Mouse (Mus musculus): Measurements from ENCODE around the gene Kazn.

Kazn gene

DNA sequence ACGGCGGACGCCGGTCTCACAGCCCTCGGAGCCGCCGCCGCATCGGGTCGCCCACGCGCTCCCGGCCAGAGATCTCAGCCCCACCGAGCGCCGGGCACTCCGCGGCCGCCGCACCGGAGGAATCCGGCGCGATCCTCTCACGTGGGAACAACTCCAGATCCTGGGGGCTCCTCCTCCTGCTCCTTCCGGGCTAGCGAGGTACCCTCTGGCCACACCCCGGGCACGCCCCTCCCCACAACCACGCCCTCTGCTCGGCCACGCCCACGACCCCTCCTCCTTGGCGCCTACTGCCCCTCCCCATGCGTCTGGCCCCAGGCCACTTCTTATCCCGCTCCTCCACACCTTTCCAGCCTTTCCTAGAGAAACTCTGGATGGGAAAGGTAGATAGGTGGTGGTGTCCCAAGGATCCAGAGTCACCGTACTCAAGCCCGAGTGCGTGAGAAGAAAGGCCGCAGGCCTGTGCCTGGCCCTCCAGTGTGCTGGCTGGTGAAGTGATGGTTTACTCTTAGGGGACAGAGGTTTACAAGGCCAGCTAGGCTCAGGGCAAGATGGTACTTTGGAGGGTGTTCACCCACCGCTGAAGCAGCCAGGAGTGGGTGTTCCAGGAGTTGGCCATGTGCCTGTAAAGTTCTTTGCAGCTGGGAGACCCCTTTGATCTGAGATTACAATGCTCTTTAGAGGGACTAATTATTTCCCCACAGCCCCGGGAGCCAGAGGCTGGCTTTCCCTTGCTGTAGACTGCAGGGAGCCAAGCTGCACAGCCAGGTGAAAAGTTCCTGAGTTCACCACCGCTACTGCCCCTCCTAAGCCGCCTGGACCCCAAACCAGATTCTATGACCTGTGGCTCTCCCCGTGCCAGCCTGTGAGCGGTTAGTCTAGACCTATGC is at the start of gene Kazn:
Gene Kazn, minus strand, starts transcription at position 162 of the 887 bp plus-strand sequence.
- DNase-seq (ENCODE audit: low spot score): no peak

DNA sequence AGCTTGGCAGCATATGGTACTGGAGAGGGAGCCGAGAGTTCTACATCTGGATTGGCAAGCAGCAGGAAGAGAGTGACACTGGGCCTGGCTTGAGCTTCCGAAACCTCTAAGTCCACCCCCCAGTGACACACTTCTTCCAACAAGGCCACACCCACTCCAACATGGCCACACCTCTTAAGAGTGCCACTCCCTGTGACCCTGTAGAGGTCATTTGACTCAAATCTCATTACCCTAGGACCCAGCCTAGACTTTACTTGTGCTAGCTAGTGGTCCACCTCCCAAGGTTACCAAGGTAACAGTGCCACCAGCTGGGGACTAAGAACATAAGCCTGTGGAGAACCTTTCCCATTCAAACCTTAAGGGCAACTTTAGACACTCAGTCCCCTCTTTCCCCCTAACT is 46.3 kb upstream of the Kazn start:
- DNase-seq (ENCODE audit: low spot score): no peak

DNA sequence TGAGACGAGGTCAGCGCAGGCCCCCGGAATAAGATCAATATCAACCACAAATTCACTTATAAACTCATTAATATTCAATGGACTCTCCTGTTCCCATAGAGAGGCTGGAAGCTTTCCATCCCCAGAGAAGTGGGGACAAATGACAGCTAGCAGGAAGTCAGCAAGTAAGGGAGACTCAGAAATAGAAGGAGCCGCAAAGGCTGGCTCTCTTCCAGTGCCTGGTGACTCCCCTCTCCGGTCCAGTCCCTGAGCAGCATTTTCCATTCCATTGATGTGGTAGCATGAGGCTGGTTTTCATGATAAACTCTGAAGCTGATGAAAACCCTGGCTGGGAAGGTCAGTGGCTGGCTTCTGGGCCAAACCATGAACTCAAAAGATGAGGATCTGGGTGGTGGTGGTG is 44.7 kb upstream of the Kazn start:
- no peak for DNase-seq (ENCODE audit: low spot score)

DNA sequence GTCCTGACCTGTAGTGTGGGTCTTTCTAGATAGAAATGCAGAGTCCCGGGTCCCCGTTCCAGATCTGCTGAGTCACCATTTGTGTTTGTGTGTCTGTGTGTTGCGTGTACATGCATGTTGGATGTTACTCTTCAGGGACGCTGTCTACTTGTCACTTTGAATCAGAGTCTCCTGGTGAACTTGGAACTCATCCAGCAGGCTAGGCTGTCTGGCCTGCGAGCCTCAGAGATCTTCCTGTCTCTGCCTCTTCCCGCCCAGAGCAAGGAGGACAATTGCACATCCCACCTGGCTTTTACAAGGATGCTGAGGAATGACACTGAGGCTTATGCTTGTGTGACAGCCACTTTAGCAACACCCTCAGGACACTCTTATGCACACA is 39.0 kb upstream of the Kazn start:
- no peak for DNase-seq (ENCODE audit: low spot score)

DNA sequence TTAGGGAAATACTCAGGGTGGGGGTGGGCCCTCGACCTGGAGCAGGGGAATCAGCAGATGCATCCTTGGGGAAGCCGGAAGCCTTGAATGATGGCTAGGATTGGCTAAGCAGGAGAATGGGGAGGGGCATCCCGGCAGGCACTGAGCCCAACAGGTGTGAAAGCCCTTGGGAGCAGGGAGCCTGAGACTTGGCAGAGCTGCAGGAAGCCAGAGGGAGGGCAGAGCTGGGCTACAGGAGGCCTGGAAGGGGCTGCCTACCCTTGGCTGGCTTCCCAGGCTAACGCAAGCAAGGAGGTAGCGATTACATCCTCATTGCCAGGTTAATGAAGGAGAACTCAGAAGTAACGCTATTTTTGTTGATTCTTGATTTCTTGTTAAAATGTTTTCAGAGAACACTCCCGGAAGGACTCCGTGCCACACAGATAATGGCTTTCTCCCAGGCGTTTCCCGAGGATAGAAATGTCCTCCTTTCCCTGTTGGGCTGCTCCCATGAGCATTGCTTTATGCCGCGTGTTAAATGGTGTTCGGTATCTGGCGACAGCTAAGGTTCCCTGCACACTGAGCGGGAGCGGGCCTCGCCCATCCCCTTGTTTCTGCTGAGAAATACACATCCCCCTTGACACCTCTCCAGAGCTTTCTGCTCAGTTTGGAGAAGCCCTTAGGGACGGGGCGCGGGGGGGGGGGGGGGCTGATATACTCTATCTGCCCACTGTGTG is 38.4 kb upstream of the Kazn start:
- no peak for DNase-seq (ENCODE audit: low spot score)

DNA sequence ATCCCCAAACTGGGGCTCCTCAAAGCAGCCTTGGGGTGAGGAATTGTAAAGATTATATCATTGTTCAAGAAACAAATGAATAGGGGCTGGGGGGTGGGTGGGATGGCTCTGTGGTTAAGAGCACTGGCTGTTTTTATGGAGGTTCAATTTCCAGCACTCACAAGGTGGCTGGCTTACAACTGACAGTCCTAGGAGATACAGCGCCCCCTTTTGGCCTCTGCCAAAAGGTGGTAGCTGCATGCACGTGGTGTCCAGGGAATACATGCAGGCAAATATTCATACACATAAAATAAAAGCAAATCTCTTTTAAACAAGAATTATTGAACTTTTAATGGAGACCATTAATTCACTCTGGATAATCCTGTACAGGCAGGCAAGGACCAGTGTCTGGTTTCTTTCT is 36.0 kb upstream of the Kazn start:
- no peak for DNase-seq (ENCODE audit: low spot score)

DNA sequence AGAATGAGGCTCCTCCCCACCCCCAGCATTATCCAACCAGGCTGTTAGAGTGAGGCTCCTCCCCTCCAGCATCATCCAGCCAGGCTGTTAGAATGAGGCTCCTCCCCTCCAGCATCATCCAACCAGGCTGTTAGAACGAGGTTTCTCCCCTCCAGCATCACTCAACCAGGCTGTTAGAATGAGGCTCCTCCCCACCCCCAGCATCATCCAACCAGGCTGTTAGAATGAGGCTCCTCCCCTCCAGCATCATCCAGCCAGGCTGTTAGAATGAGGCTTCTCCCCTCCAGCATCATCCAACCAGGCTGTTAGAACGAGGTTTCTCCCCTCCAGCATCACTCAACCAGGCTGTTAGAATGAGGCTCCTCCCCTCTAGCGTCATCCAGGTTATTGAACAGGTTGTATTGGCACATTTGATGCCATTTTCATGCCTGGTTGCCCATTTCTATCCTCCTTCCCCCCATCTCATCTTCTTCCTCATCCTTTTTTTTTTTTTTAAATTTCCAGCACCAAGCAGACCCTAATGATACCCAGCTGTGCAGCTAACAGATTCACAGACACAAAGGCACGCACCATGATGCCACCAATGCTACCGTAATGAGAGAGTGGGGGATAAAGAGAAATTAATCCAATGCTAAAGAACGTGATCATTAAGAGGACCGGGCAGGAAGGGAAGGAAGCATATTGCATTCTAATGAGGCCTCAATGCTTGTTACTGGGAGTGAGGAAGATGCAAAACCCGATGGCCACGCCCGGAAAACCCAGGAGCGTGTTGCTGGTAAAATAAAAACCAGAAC is 35.4 kb upstream of the Kazn start:
- DNase-seq (ENCODE audit: low spot score): no peak

DNA sequence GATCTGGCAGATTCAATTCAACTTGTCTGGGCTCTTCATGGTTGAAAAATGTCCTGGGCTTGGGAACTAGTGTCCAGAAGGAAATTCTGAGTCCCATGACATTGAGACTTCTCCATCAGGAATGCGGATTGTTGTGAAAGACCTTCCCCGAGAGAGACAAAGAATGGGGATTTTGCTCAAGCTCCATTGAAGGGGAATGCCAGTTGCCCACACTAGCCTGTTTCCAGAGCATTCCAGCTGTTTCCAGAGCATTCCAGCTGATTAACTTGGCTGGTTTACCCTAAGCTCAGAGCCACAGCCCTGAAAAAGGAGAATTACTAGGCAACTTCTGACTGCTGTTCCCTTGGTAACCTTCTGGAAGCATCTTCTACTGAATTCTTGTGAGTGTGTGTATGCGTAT is 32.3 kb upstream of the Kazn start:
- DNase-seq (ENCODE audit: low spot score): no peak

DNA sequence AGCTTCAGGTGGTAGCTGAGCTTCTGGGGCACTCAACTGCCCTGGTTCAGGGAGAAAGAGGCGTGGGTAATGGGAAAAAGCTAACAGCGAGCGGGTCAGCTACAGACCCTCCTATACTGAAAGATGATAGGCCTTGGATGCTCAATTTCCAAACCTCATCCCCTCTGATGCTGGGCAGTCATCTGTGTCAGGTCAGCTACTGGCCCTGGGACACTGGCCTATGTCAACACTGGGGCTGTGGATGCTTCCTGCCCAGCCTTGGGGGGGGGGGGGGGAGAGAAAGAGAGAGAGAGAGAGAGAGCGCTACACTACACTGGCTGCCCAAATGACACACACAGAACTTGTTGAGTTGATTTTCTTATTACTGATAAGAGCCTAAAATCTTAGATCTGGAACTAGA is 28.6 kb upstream of the Kazn start:
- no peak for DNase-seq (ENCODE audit: low spot score)

DNA sequence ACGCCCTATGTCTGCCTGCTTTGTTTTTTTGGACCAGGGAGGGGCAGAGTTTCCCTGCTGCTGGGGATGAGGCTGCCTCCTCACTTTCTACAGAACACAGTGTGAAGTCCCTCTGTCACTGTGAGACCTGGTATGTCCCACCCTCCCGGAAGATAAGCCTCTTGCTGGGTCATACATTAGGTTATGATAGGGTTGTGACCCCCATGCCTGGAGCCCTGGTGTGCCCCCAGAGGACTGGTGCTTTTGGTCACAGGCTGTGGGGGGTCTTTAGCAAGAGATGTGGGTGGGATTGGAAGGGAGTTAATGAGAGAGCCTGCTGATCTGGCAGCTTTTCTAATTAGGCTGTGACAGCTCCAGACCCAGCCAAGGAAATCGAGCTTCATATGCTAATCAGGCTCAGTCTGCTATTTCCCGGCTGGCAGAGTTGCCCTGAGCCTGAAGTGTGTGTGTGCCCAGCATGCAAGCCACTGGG is 28.2 kb upstream of the Kazn start:
- no peak for DNase-seq (ENCODE audit: low spot score)

DNA sequence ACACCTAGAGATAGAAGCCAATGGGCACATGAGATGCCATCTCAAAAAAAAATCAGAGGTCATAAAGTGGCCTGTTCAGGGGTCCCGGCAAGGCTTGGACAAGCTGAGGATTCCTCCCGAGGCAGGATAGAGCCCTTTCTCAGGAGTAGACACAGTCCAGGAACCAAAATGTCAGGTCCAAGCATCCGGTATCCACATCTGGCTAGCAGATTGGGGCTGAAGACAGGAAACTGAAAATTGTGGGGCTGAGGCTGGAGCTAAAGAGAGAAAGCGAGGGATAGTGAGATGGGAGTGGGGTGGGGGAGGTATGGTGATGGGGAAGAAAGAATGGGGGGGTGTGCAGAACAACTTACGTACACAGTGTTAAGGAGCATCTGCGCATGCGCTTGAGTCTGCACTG is 25.1 kb upstream of the Kazn start:
- DNase-seq (ENCODE audit: low spot score): no peak

DNA sequence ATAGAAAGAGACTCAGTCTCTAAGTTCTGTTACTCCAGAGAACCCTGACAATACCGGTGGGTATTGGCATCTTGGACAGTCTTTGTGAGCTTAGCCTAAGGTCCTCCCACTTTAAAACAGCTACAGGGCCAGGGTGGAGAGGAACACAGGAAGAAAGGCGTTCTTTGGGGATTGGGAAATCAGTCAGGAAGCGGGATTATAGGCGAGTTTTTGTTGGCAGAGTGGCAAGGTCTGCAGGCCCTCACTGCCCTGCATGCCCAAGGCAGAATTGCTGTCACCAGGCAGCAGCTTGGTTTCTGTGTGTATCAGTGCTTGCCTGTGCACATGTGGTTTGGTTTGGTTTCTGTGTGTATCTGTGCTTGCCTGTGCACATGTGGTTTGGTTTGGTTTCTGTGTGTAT is 22.5 kb upstream of the Kazn start:
- DNase-seq (ENCODE audit: low spot score): no peak

DNA sequence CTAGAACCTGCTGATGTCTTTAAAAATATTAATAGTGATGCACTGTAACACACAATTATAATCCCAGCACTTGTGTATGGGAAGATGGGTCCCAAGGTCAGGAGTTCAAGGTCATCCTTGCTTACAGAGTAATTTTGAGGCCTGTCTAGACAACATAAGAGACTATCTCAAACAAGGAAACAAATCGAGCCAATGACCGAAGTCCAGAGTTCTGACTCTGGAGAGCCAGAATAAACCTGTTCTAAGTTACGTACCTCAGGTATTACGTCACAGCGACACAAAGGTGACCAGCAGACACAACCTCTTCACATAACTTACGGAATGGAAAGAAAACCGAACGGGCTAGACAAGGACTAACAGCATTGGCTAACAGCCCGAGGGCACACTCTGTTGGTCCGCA is 19.5 kb upstream of the Kazn start:
- no peak for DNase-seq (ENCODE audit: low spot score)

DNA sequence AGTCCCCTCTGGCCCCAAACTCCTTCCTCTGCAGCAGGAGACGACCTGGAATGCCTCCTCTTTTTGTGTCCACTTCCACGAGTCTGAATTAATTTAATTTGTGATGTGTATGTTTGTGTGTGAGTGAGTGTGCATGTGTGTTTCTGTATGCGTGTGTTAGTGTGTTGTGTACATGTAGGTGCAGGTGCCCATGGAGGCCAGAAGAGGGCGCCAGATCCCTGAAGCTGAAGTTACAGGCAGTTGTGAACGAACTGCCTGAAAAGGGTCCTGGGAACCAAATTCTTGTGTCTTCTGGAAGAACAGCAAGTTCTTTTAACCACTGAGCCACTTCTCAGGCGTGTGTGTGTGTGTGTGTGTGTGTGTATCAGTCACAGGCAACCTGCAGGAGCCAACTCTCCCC is 14.9 kb upstream of the Kazn start:
- no peak for DNase-seq (ENCODE audit: low spot score)

DNA sequence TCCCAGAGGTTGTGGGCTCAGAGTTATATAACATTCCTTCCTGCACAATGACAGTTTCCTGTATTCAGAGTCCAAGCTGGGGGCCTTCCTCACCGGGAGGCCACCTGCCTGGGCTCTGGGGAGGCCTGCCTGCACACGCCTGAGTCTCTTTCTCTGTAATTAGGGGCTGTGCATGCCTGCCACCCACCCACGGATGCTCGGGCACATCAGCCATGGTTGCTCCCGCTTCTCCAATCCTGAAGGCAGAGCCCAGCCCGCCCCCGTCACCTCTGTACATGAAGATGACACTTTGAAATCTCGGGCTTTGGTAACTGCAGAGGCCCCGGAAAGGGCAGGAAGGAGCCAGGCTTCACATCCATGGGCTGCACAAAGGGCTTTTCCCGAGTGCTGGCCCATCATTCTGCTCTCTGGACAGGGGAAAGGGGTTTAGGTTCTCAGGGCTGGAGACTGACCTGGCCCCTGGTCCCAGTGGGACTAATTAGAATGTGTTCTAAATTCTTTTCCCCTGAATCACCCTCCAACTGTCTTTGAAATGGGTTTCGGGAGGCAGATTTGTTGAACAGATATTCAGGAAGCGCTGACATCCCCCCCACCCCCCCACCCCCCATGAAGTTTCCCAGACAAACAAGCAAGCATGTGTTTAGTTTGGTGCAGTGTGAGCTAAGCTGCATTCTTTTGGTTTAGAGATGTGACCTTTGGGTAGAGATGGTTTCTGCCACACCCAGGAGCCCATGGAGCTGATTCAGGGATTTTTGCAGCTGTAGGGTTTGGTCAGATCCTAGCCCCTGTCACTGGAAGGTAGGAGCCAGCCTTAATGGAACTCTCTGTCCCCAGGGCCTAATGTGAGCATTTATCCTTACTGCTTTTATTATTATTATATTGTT is 12.5 kb upstream of the Kazn start:
- no peak for DNase-seq (ENCODE audit: low spot score)

DNA sequence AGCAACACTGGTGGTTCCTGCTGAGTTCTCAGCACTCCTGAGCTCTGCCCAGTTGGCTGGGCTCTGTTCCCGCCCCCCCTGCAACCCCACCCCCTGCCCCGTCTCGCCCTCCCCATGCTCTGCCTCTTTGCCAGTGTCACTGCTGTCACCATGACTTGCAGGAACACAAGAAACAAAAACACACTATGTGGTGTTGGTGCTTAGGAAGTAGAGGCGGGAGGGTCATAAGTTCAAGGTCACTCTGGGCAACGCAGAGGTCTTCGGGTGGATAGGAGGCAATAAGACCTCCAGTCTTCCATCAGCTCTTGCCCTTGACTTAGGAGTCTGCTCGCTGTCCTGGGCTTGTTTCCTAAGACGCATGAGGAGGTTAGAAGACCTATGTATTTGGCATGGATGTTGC is 10.9 kb upstream of the Kazn start:
- no peak for DNase-seq (ENCODE audit: low spot score)

DNA sequence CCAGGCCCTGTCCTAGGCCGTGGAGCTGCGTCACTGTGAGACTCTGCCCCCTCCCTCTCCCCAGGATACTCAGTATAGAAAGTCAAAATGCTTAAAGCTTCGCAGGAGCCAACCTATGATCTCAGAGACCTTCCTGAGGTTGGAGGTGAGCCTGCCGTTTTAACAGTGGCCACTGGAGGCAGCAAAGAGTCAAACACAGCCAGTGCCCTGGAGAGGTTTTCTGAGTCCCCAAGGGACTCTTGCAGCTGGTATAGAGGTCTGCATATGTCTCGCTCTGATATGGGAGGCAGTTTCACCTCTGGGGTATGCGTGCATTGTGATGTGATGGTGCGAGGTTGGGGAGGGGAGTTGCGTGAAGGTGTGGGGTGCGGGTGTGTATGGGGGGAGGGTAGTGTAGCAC is 10.2 kb upstream of the Kazn start:
- DNase-seq (ENCODE audit: low spot score): no peak

DNA sequence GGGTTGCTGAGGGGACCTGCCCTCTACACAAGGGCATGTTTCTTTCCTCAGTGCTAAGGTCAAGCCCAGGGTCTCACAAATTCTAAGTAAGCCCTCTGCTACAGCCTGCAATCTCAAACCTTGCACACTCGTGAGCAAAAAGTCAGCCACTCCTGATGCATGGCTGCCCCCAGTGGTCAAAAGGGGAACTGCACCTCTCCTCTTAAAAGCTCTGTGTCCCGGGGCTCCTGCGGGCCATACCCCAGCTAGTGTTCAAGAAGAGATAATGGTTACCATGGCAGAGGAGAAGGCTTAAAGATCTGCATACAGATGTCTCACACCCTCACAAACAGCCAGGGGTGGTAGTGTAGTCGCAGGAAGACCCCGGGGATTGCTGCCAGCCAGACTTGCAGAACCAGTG is 9.2 kb upstream of the Kazn start:
- DNase-seq (ENCODE audit: low spot score): peak; percentile 20

DNA sequence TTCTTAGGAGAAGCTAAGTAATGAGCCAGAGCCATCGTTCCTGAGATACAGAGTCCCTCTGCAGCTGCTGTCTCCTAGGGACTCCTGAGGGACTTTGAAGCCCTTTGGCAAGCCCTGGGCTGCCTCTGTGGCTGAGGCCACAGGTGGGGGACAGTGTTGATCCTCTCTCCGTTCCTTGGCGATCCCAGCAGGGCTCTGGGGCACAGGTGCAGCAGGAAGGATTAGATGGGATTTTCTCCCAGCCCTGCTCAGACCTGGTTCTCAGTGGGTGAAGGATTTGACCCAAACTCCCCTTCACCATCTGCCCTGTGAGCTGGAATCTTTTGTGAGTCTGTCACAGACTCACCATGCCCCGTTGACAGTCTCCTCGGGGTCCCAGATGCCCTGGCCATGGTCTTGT is 7.5 kb upstream of the Kazn start:
- DNase-seq (ENCODE audit: low spot score): no peak

DNA sequence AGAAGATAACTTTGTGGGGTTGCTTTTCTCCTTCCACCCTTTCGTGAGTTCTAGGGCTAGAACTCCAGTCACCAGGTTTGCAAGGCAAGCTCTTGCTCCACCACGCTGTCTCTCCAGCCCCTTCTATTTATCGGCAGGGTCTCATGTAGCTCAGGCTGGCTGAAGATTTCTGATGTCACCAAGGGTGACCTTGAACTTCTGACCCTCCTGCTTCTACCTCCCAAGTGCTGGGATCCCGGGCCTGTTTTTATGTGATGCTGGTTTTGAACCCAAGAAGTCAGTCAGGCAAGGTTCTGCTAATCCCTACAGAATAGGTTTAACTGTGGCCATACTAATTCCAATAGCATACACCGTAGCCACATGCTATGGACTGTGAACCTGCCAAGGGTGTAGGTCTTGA is 5.4 kb upstream of the Kazn start:
- DNase-seq (ENCODE audit: low spot score): no peak

DNA sequence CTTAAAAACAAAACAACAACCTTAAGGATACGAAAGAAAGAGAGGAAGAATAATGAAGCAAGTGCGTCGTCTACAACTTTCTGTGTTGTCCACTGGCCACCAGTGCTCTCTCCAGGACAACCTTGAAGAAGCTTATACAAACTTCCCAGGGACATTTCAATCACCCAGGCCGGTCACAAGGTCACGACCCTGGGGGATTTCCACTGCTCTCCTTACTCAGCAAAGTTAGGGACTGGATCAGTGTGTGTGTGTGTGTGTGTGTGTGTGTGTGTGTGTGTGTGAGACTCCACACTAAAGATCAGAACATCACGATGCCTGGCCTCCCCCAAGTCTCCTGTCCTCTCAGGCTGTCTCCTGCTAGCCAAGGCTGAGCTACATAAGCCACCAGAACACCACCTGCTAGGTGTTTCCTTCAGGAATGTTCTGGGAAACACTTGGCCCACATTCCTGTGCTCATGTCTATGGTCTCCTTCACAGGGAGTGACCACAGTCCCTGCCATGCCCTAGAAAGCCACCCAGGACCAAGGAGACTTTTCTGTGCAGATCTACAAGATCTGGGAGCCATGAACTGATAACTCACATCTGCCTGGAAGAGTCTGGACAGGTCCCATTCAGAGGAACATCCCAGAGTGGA is 3.7 kb upstream of the Kazn start:
- no peak for DNase-seq (ENCODE audit: low spot score)
